Mouse (Mus musculus) hindbrain, embryonic 10.5 days (tissue): ENCODE data around the gene Agpat1. TPM values are rescaled to one million over a fixed set of nuclear protein-coding genes. Genes with fewer than 3 reads are reported as not detected.

Experiments used
- DNase-seq: peaks from one replicate; pipeline ENCODE4 v3.0.0-alpha.2; 2017; ENCODE audit warnings: low spot score
- H3K27ac ChIP-seq: fragments of 300-500 bp; sonication (generic); 2 replicates; pipeline ENCODE4 v1.5.1; 2016; ENCODE audit warnings: mild to moderate bottlenecking, moderate library complexity
- H3K27me3 ChIP-seq: fragments of 300-500 bp; sonication (generic); 2 replicates; pipeline ENCODE4 v1.6.1; 2016; ENCODE audit warnings: mild to moderate bottlenecking; ENCODE audit not compliant: poor library complexity, insufficient read depth, severe bottlenecking
- H3K36me3 ChIP-seq: fragments of 300-500 bp; sonication (generic); 2 replicates; pipeline ENCODE4 v1.6.1; 2016; ENCODE audit warnings: mild to moderate bottlenecking, moderate library complexity
- H3K4me1 ChIP-seq: fragments of 300-500 bp; sonication (generic); replicated peaks from 2 replicates; pipeline ENCODE4 v1.6.1; 2016; ENCODE audit warnings: mild to moderate bottlenecking
- H3K4me3 ChIP-seq: fragments of 300-500 bp; sonication (generic); 2 replicates; pipeline ENCODE4 v1.5.1; 2016; ENCODE audit warnings: mild to moderate bottlenecking, moderate library complexity
- H3K9me3 ChIP-seq: fragments of 300-500 bp; sonication (generic); 2 replicates; pipeline ENCODE4 v1.6.1; 2016; ENCODE audit warnings: mild to moderate bottlenecking, moderate library complexity
- WGBS: fragments of 180-500 bp; shearing (Covaris S2); methylation state at CpG from one replicate; pipeline ENCODE4 v1.1.7; 2016; 5-methylcytosine and 5-hydroxymethylcytosine counted together
- polyA plus RNA-seq: library from polyadenylated mRNA; unstranded; fragments of >200 nt; fragmentation: Nextera tagmentation; extraction: Ambion mirVana; gene quantifications from 2 replicates; pipeline ENCODE4 v1.2.1, GENCODE M21; 2016

The Agpat1 gene
- polyA plus RNA-seq, 1 experiment from 2014 or later: 104 TPM

DNA sequence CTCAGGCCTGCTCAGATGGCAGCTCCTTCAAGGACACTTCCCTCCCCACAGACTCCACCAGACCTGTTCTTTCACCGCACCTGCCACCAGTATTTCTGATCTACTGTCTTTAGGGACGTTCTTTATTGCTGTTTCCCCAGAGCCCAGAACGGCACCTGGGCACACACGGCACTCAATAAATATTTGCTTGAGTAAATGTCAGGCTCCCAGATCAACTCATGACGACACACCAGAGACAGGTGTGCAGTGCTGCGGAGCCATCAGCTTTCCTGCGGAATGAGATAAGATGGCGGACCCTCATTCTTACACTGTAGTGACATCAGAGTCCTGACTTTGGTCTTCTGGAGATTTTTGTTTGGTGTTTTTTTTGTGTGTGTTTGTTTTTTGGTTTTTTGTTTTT is 16.9 kb downstream of the Agpat1 start:
- Histone ChIP-seq H3K27ac (no peak overlapping the region), H3K4me1 (peaks cover 14% of the 10 kb centered on the region), H3K36me3 (peaks cover 50% of the 10 kb centered on the region), H3K27me3 (no peaks in the 10 kb centered on the region), H3K9me3 (no peaks in the 10 kb centered on the region), H3K4me3 (no peak overlapping the region)
- WGBS: 93% methylated on average over 8 of the region's 8 CpGs
- no peak for DNase-seq

GRCm38 (mm10) chr17:34623161-34623560 is 19.1 kb downstream of the Agpat1 start:
- no peaks in the 10 kb centered on the region for H3K9me3 ChIP-seq
- H3K4me3 ChIP-seq: no peak overlapping the region
- no peak for DNase-seq
- no peaks in the 10 kb centered on the region for H3K27me3 ChIP-seq
- no peak overlapping the region for H3K27ac ChIP-seq
- peaks cover 25% of the 10 kb centered on the region for H3K4me1 ChIP-seq
- peaks cover 35% of the 10 kb centered on the region for H3K36me3 ChIP-seq
- WGBS: 88% methylated on average over 9 of the region's 9 CpGs

GRCm38 (mm10) chr17:34624981-34625380 is 20.9 kb downstream of the Agpat1 start:
- no peaks in the 10 kb centered on the region for H3K9me3 ChIP-seq
- DNase-seq: no peak
- H3K27me3 ChIP-seq: peaks cover 17% of the 10 kb centered on the region
- 97% methylated on average over 3 of the region's 3 CpGs for WGBS
- peaks cover 43% of the 10 kb centered on the region for H3K4me1 ChIP-seq
- no peak overlapping the region for H3K4me3 ChIP-seq
- no peak overlapping the region for H3K27ac ChIP-seq
- peaks cover 35% of the 10 kb centered on the region for H3K36me3 ChIP-seq

DNA sequence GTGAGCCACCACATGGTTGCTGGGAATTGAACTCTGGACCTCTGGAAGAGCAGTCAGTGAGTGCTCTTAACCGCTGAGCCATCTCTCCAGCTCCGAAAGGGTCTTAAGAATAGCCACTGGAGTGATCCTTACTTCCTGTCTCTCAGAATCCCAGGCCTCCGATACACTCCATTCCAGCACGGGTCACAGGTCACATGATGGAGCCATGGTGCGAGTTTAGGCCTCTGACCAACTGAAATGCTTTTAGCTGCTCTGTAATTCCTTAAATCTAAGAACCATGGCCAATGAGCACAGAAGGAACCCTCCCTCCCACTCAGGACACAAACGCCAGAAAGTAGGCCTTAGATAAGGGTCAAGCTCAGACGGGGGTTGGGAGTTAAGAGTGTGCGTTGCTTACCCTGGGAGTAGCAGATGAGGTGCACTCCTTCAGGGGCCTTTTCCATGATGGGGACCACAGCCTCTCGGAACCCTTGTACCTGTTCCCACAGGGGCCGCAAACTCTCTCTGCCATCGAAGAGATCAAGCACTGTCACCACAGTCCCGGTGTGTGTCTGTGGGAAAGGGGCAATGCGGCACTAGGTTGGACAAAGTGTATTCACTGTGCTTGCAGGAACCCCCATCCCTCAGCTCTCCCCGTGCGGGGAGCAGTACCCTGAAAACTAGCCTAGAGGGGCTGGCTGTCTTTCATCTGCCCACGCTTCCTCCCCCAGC is 22.2 kb downstream of the Agpat1 start:
- Histone ChIP-seq H3K36me3 (peaks cover 30% of the 10 kb centered on the region), H3K9me3 (no peaks in the 10 kb centered on the region), H3K4me1 (peaks cover 55% of the 10 kb centered on the region), H3K27ac (peak overlapping the region; percentile 92), H3K4me3 (peak overlapping the region; percentile 83), H3K27me3 (peaks cover 30% of the 10 kb centered on the region)
- no peak for DNase-seq
- WGBS: 54% methylated on average over 16 of the region's 16 CpGs

DNA sequence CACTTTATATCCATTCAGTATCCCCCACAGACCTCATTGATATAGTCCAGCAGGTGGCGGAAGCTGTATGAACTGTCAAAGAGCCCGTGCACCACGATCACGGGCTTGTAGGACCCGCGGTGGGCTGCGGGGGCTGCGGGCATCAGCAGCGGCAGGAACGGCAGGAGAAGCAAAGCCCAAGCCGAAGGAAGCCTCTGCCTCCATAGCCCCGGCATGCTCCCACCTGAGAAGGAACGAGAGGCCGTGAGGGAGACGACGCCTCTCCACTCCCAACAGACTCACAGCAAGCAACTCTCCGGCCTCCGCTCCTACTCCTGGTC is 22.7 kb downstream of the Agpat1 start:
- under 1% methylated on average over 18 of the region's 18 CpGs for WGBS
- Histone ChIP-seq H3K36me3 (peaks cover 25% of the 10 kb centered on the region), H3K27me3 (peaks cover 35% of the 10 kb centered on the region), H3K9me3 (no peaks in the 10 kb centered on the region), H3K27ac (peak overlapping the region; percentile 92), H3K4me1 (peaks cover 60% of the 10 kb centered on the region), H3K4me3 (peak overlapping the region; percentile 83)
- DNase-seq: peak; percentile 62

DNA sequence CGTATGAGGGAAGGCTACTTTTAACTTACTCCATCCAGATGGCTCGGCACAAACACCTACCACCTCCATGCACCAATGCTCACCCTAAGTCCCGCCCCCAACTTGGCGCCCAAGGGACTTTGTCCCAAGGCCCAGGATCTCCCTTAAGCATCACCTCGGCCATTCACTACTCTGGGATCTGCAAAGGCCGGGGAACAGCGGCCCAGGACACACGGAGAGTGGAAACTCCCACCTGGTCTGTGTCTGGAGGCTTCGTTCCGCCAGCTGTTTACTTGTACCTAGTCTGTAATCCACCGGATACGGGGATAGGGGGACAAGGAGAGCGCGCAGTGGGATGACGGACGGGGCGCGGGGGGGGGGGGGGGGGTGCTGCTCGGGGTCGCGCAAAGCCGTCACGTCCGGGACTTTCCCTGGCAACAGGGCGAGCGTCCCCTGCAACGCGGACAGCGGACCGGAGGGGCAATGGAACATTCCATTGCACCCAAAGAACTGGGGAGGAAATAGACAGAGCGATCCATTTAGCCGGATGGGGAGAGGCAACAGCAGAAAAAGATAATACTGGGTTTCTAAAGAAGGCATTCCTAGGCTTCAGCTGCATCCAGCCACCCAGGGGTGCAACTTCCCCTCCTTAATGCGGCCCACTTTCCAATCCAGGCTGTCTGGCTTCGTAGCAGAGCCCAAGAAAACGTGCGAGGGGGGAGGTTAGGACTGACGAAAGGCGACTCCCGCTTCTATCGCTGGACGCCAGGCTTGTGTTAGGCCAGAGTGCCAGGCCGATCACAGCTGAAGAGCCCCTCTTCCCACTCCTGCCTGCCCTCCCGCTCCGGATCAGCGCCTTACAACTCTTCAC is 23.3 kb downstream of the Agpat1 start:
- H3K4me1 ChIP-seq: peaks cover 66% of the 10 kb centered on the region

GRCm38 (mm10) chr17:34627943-34628643 is 24.0 kb downstream of the Agpat1 start, which contains the start of gene Ppt2:
Gene Ppt2, minus strand, starts transcription at chr17:34628510.
- peak within 1 kb of the TSS; percentile 92 for H3K27ac ChIP-seq
- 6% methylated on average over 29 of the region's 29 CpGs for WGBS
- peak within 1 kb of the TSS; percentile 83 for H3K4me3 ChIP-seq
- DNase-seq: no peak
- H3K9me3 ChIP-seq: no peaks in the 10 kb centered on the region
- H3K36me3 ChIP-seq: peaks cover 11% of the 10 kb centered on the region
- H3K27me3 ChIP-seq: peaks cover 48% of the 10 kb centered on the region
- H3K4me1 ChIP-seq: peaks cover 68% of the 10 kb centered on the region

More for the DNA sequence above, 23.3 kb downstream of the Agpat1 start:
- under 1% methylated on average over 45 of the region's 45 CpGs for WGBS
- H3K36me3 ChIP-seq: peaks cover 19% of the 10 kb centered on the region
- peak overlapping the region; percentile 92 for H3K27ac ChIP-seq
- DNase-seq: peak; percentile 93
- peak overlapping the region; percentile 83 for H3K4me3 ChIP-seq
- H3K9me3 ChIP-seq: no peaks in the 10 kb centered on the region
- H3K27me3 ChIP-seq: peaks cover 41% of the 10 kb centered on the region

- Histone ChIP-seq H3K4me3 (peak overlapping the region; percentile 83), H3K36me3 (peaks cover 9% of the 10 kb centered on the region; the same call in 1 of the 2 replicates), H3K9me3 (no peaks in the 10 kb centered on the region), H3K4me1 (peaks cover 72% of the 10 kb centered on the region), H3K27ac (peak overlapping the region; percentile 92), H3K27me3 (peaks cover 54% of the 10 kb centered on the region)
- no peak for DNase-seq
- 19% methylated on average over 5 of the region's 5 CpGs for WGBS
Measured at GRCm38 (mm10) chr17:34628644-34628967, 24.5 kb downstream of the Agpat1 start.

- Histone ChIP-seq H3K27me3 (peaks cover 58% of the 10 kb centered on the region), H3K9me3 (no peaks in the 10 kb centered on the region), H3K4me1 (peaks cover 72% of the 10 kb centered on the region), H3K36me3 (peaks cover 9% of the 10 kb centered on the region; the same call in 1 of the 2 replicates), H3K4me3 (peak within 1 kb of the TSS; percentile 83), H3K27ac (peak within 1 kb of the TSS; percentile 92)
- peak; percentile 49 for DNase-seq
- 2% methylated on average over 16 of the region's 16 CpGs for WGBS
Measured at GRCm38 (mm10) chr17:34629221-34629751, 25.2 kb downstream of the Agpat1 start, which contains the start of gene Prrt1. Gene Prrt1, plus strand, starts transcription at chr17:34629533.

DNA sequence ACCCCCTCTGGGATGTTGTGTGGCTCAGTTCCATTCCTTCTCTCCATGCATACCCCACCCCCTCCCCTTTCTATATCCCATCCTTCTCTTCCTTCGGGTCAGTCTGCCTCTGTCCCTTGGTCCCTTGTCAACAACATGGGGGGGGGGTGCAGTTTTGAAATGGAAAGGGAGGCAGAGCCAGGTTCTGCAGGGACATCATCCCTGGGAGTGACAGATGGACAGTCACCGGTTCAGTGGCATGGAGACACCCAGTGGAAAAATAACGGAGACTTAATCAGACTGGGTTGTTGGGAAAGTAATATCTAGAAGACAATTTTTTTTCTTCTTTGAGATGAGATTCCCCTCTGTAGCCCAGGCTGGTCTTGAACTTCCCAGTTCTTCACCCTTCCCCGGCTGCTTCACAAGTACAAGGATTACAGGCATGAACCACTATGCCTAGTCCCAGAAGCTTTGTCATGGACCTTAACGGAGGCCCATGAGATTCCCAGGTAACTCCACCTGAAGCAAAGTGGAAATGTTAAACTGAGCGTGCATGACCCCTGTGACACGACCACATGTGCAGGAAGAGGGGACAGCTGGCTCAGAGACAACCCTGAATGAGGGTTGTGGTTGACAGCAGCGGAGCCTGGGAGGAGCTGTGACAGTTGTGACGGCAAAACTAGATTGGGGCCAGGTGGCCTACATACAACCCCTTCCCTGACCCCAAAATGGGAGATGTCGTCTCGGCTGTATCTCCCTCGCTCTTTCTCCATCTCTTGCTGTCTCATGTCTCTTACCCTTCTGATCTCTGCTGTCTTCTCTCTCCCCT is 25.9 kb downstream of the Agpat1 start:
- peaks cover 7% of the 10 kb centered on the region; the same call in 1 of the 2 replicates for H3K36me3 ChIP-seq
- no peaks in the 10 kb centered on the region for H3K9me3 ChIP-seq
- DNase-seq: no peak
- H3K4me1 ChIP-seq: peaks cover 72% of the 10 kb centered on the region
- H3K27me3 ChIP-seq: peaks cover 58% of the 10 kb centered on the region
- H3K4me3 ChIP-seq: peak overlapping the region; percentile 83
- 10% methylated on average over 12 of the region's 12 CpGs for WGBS
- H3K27ac ChIP-seq: 0 out of 2 replicates have a peak overlapping the region, but pooled peaks have one; percentile 72

DNA sequence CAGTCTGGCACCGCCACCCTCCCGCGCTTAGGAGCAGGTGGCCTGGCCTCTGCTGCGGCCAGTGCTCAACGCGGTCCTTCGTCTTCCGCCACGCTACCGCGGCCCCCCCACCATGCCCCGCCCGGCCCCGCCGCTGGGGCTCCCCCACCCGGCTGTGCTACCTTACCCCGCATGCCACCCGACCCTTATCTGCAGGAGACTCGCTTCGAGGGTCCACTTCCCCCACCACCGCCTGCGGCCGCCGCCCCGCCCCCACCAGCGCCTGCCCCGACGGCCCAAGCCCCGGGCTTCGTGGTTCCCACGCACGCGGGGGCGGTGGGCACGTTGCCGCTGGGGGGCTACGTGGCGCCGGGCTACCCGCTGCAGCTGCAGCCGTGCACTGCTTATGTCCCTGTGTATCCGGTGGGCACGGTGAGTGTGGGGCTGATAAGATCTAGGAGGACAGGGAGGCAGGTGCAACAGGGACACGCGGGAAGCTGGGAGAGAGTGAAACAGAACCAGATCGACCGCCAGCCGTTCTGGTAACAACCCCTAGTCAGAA is 26.8 kb downstream of the Agpat1 start:
- 3% methylated on average over 48 of the region's 48 CpGs for WGBS

More for the DNA sequence above, 26.8 kb downstream of the Agpat1 start:
- Histone ChIP-seq H3K27ac (peak overlapping the region; percentile 72), H3K4me1 (peaks cover 70% of the 10 kb centered on the region), H3K27me3 (peaks cover 64% of the 10 kb centered on the region), H3K4me3 (peak overlapping the region; percentile 83), H3K9me3 (no peaks in the 10 kb centered on the region), H3K36me3 (no peaks in the 10 kb centered on the region)
- no peak for DNase-seq
